Mouse (Mus musculus) kidney, embryonic 14.5 days (tissue): ENCODE data around the gene Pafah1b2. TPM values are rescaled to one million over a fixed set of nuclear protein-coding genes. Genes with fewer than 3 reads are reported as not detected.

Experiments used
- ATAC-seq: fragments of 200-750 bp; cut with Nextera tagmentation; 2 replicates; pipeline ENCODE4 v1.8.0; 2017; ENCODE audit warnings: moderate number of reproducible peaks, mild to moderate bottlenecking, moderate TSS enrichment, moderate library complexity; ENCODE audit not compliant: low FRiP score, low TSS enrichment
- H3K27ac ChIP-seq: fragments of 300-500 bp; sonication (generic); 2 replicates; pipeline ENCODE4 v1.5.1; 2014; ENCODE audit warnings: low read depth, mild to moderate bottlenecking, low read length, moderate library complexity, mixed read lengths
- H3K27me3 ChIP-seq: fragments of 300-500 bp; sonication (generic); 2 replicates; pipeline ENCODE4 v1.6.1; 2014; ENCODE audit warnings: mild to moderate bottlenecking, low read length; ENCODE audit not compliant: control insufficient read depth, insufficient read depth
- H3K36me3 ChIP-seq: fragments of 300-500 bp; sonication (generic); 2 replicates; pipeline ENCODE4 v1.6.1; 2014; ENCODE audit warnings: low read length, mixed read lengths; ENCODE audit not compliant: control insufficient read depth, insufficient read depth
- H3K4me1 ChIP-seq: fragments of 300-500 bp; sonication (generic); 2 replicates; pipeline ENCODE4 v1.6.1; 2014; ENCODE audit warnings: low read length, mixed read lengths; ENCODE audit not compliant: control insufficient read depth, insufficient read depth
- H3K4me2 ChIP-seq: fragments of 300-500 bp; sonication (generic); replicated peaks from 2 replicates; pipeline ENCODE4 v1.6.1; 2014; ENCODE audit warnings: low read depth, mild to moderate bottlenecking, low read length
- H3K4me3 ChIP-seq: fragments of 300-500 bp; sonication (generic); 2 replicates; pipeline ENCODE4 v1.5.1; 2014; ENCODE audit warnings: mild to moderate bottlenecking, low read length
- H3K9ac ChIP-seq: fragments of 300-500 bp; sonication (generic); 2 replicates; pipeline ENCODE4 v1.6.1; 2014; ENCODE audit warnings: low read depth, mild to moderate bottlenecking, low read length, moderate library complexity
- H3K9me3 ChIP-seq: fragments of 300-500 bp; sonication (generic); 2 replicates; pipeline ENCODE4 v1.6.1; 2016; ENCODE audit warnings: low read length; ENCODE audit not compliant: control insufficient read depth
- WGBS: fragments of 180-500 bp; shearing (Covaris S2); extraction: QIAGEN DNeasy Blood & Tissue Kit; methylation state at CpG from one replicate; pipeline ENCODE4 v1.1.7; 2014; 5-methylcytosine and 5-hydroxymethylcytosine counted together
- polyA plus RNA-seq: library from polyadenylated mRNA; unstranded; fragments of >200 nt; fragmentation: Nextera tagmentation; extraction: Ambion mirVana; gene quantifications from 2 replicates; pipeline ENCODE4 v1.2.1, GENCODE M21; 2014

Gene Pafah1b2
- polyA plus RNA-seq, 1 experiment from 2014 or later = 177 TPM

DNA sequence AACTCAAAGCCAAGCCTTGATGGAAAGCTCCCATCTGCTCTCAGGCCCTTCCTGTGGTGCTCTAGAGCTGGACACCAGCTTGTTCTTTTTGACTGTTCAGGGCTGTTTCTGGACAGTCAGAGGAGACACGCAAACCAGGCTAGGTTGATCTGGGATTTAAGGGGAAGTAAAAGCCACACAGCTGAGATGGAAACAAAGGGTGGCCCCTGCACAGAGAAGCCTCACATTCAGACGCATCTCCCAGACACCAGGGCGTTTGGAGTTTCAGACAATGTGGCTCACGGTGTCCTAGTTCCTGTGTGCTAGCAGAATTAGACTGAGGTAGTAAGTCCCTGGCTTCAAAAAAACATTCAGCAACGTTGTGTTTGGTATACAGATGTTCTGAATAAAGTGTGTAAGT lies 6.3 kb downstream of the Pafah1b2 start:
- ATAC-seq = no peak
- Histone ChIP-seq H3K36me3 (no peaks in the 10 kb centered on the region), H3K4me3 (no peak overlapping the region), H3K9me3 (no peaks in the 10 kb centered on the region), H3K9ac (no peak overlapping the region), H3K4me1 (peaks cover 4% of the 10 kb centered on the region; the same call in 1 of the 2 replicates), H3K27ac (no peak overlapping the region), H3K4me2 (no peak overlapping the region), H3K27me3 (no peaks in the 10 kb centered on the region)
- 65% methylated on average over 5 of the region's 5 CpGs for WGBS

DNA sequence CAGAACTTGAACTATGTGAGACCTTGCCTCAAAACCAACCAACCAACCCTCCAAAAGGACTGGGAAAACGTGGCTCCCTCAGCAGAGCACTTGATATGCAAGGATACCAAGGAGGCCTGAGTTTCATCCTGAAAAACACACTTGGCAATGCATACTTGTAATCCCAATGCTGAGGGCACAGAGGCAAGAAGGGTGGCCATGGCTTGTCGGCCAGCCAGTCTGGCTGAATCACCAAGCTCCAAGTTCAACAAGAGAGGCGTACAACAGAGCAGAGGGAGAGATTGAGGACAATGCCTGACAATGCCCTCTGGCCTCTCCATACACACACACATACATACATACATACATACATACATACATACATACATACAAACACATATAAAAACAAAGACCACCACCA lies 8.0 kb downstream of the Pafah1b2 start:
- Histone ChIP-seq H3K9ac (no peak overlapping the region), H3K4me1 (no peaks in the 10 kb centered on the region), H3K4me3 (no peak overlapping the region), H3K9me3 (no peaks in the 10 kb centered on the region), H3K36me3 (no peaks in the 10 kb centered on the region), H3K4me2 (no peak overlapping the region), H3K27ac (no peak overlapping the region), H3K27me3 (no peaks in the 10 kb centered on the region)
- ATAC-seq = no peak
- 71% methylated on average over 3 of the region's 3 CpGs for WGBS

DNA sequence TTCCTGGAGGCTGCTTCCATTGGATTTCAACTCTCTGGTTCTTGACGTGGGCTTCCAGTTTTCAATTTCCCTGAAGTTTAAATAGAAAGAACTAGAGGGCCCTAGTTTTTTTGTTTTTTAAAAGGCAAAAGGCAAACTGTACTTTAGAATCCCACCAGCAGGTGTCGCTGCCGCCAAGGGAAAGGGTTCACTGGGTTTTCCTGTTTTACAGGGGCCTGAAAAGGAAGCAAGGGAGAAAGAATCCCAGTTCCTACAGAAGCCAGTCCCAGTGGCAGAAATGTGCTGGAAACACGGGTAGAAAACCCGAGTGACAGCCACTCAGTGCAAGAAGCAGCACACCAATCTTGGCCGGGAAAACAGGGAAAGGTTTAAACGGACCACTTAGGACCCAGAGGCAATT lies 8.8 kb downstream of the Pafah1b2 start:
- no peak overlapping the region for H3K9ac ChIP-seq
- H3K4me1 ChIP-seq = no peaks in the 10 kb centered on the region
- H3K27me3 ChIP-seq = no peaks in the 10 kb centered on the region
- no peaks in the 10 kb centered on the region for H3K36me3 ChIP-seq
- H3K4me3 ChIP-seq = no peak overlapping the region
- no peak overlapping the region for H3K27ac ChIP-seq
- 6% methylated on average over 7 of the region's 7 CpGs for WGBS
- no peaks in the 10 kb centered on the region for H3K9me3 ChIP-seq
- H3K4me2 ChIP-seq = no peak overlapping the region
- no peak for ATAC-seq

DNA sequence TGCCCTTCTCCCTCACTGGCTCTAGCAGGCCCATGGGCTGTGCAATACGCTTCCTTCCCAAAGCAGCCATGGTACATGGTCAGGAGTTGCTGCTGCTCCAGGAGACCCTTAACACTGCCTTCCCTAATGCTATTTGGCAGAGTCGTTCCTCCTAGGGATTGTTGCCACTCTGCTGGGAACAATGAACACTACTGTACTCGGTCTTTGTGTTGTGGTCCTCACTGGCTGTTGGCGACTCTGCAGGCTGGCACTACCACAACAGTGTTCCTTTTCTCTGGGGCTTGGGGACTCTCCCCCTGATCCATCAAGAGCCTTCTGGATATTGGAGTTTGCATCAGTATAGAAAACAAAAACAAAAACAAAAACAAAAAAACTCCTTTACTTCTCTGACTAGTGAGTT lies 13.5 kb downstream of the Pafah1b2 start:
- no peaks in the 10 kb centered on the region for H3K9me3 ChIP-seq
- H3K4me2 ChIP-seq = no peak overlapping the region
- no peak overlapping the region for H3K27ac ChIP-seq
- no peaks in the 10 kb centered on the region for H3K27me3 ChIP-seq
- H3K9ac ChIP-seq = no peak overlapping the region
- no peaks in the 10 kb centered on the region for H3K4me1 ChIP-seq
- ATAC-seq = no peak
- no peak overlapping the region for H3K4me3 ChIP-seq
- 75% methylated on average over 4 of the region's 4 CpGs for WGBS
- no peaks in the 10 kb centered on the region for H3K36me3 ChIP-seq

DNA sequence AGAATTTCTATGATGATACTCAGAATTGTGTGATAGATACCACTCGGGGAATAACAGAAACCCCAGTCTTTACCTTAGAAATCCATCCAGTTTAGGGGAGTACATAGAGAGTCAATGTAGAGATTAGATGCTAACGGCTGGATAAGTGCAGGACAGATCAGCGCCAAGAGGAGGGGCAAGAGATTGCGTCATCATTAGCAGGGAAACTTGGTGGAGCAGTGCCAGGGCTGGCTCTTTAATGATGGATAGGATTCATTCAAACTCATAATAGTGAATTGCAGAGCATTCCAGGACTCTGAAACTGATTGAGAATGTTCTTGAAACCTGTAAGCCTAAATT lies 27.3 kb downstream of the Pafah1b2 start:
- peak; percentile 49 for ATAC-seq
- Histone ChIP-seq H3K4me1 (peaks cover 7% of the 10 kb centered on the region; the same call in 1 of the 2 replicates), H3K27ac (peak overlapping the region; percentile 94), H3K36me3 (no peaks in the 10 kb centered on the region), H3K4me3 (peak overlapping the region; percentile 83), H3K4me2 (peak overlapping the region; percentile 59), H3K9ac (peak overlapping the region; percentile 93), H3K9me3 (no peaks in the 10 kb centered on the region), H3K27me3 (no peaks in the 10 kb centered on the region)
- WGBS = 2% methylated on average over 4 of the region's 4 CpGs

DNA sequence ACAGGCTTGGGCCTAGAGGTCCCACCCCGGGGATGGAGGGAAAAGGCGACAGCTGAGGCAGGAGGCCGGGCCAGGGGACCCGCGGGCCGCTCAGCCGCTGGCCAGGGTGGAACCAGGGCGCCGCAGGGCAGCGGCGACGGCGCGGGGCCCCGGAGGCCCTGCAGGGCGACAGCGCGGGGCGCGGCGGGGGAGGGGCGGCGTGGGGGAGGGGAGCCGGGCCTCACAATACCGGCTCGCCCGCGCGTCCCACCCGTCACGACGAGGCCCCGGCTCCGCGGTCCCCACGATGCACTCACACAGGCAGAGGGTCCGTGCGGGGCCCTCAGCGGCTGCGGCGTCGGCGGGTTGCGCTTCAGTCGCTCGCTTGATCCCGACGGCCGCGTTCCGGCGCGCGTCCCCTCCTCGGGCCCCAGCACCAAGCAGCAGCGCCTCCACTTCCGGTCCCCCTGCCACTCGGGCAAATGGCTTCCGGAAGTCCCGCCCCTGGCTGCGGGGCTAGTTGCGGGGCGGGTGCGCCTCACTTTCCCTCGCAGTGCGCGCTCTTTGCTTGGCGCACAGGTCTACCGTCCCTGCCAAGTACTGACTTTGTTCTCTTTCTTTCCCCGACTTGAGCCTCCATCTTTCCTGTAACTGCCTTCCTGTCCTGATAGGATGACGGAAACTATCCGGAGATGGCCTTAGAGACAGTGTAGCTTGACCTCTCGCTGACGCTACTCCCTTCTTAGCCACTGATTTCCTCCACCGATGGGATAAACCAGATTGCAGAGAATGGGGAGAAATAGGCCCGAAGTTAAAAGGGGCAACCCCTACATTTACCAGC lies 27.9 kb downstream of the Pafah1b2 start:
- WGBS = under 1% methylated on average over 64 of the region's 76 CpGs
- peak overlapping the region; percentile 93 for H3K9ac ChIP-seq
- ATAC-seq = peak; percentile 89
- no peaks in the 10 kb centered on the region for H3K9me3 ChIP-seq
- peak overlapping the region; percentile 59 for H3K4me2 ChIP-seq
- peaks cover 7% of the 10 kb centered on the region; the same call in 1 of the 2 replicates for H3K4me1 ChIP-seq
- no peaks in the 10 kb centered on the region for H3K36me3 ChIP-seq
- peak overlapping the region; percentile 94 for H3K27ac ChIP-seq
- no peaks in the 10 kb centered on the region for H3K27me3 ChIP-seq
- peak overlapping the region; percentile 83 for H3K4me3 ChIP-seq

DNA sequence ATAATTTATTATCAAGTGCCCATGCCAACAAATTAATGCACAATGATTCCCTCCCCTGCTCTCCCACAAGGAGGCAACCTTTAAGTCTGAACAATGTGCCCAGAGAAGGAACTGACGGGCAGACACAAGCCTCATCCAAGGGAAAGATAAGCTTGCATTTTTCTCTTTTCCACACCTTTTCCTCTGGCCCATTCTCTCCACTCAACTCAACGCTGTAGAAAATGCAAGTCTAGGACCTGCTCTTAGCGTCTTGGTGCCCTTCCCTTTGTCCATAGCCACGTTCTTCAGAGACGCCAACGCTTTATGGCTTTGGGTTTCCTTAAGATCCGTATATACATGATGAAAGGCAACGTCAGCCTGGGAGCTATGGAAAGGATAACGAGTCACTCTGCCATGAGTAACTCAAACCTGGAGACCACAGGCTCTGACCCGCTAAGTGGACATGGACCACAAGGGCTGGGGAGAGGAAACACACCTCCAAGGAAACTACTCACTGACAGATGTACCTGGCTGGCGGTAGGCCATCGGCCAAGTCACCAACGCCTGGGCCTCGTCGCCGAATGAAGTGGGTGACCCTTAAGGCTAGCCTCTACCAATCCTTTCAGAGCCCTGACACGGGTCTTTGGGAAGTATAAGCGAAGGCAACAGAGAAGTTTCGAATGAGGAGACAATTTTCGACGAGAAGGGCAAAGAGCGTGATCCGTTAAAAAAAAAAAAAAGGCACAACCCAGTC lies 28.6 kb downstream of the Pafah1b2 start:
- peak overlapping the region; percentile 59 for H3K4me2 ChIP-seq
- H3K27ac ChIP-seq = peak overlapping the region; percentile 94
- no peaks in the 10 kb centered on the region for H3K27me3 ChIP-seq
- no peaks in the 10 kb centered on the region for H3K9me3 ChIP-seq
- H3K36me3 ChIP-seq = no peaks in the 10 kb centered on the region
- under 1% methylated on average over 23 of the region's 23 CpGs for WGBS
- H3K4me1 ChIP-seq = peaks cover 7% of the 10 kb centered on the region; the same call in 1 of the 2 replicates
- peak overlapping the region; percentile 83 for H3K4me3 ChIP-seq
- H3K9ac ChIP-seq = peak overlapping the region; percentile 93
- ATAC-seq = no peak; the same call in 1 of the 2 replicates

DNA sequence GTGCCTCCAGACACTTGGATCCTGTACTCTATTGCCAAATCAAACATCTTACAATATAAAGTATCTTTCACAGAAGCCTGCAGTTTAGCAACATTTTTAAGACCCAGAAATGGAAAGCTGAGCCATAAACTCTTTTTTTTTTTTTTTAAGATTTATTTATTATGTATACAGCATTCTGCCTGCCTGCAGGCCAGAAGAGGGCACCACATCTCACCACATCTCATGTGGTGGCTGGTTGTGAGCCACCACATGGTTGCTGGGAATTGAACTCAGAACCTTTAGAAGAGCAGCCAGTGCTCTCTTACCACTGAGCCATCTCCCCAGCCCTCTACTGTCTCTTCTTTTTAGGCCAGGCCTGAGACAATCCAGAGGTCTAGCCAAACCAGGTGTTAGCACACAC lies 31.2 kb downstream of the Pafah1b2 start:
- no peak overlapping the region for H3K4me3 ChIP-seq
- H3K9ac ChIP-seq = no peak overlapping the region
- peaks cover 7% of the 10 kb centered on the region; the same call in 1 of the 2 replicates for H3K4me1 ChIP-seq
- H3K9me3 ChIP-seq = no peaks in the 10 kb centered on the region
- ATAC-seq = no peak
- H3K4me2 ChIP-seq = no peak overlapping the region
- H3K27ac ChIP-seq = no peak overlapping the region
- H3K36me3 ChIP-seq = peaks cover 11% of the 10 kb centered on the region; the same call in 1 of the 2 replicates
- H3K27me3 ChIP-seq = no peaks in the 10 kb centered on the region

DNA sequence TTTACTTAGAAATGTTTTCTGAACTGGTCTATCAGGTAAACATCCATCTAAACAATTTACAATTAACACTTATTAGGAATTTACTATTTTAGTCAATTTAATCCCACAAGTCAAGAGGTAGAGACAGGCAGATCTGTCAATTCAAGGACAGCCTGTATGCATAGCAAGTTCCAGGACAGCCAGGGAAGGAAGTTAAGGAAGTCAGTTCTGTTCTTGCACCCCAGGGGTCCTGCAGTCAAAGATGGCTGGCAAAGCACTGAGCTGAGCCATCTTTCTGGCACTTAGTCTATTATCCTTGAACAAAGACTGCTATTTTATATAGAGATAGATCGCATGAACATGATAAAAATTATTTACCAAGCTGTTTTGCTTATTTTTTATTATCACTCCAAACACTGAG lies 31.9 kb downstream of the Pafah1b2 start:
- Histone ChIP-seq H3K27me3 (no peaks in the 10 kb centered on the region), H3K4me3 (no peak overlapping the region), H3K9me3 (no peaks in the 10 kb centered on the region), H3K27ac (no peak overlapping the region), H3K4me2 (no peak overlapping the region), H3K36me3 (peaks cover 16% of the 10 kb centered on the region), H3K4me1 (peaks cover 7% of the 10 kb centered on the region; the same call in 1 of the 2 replicates), H3K9ac (no peak overlapping the region)
- ATAC-seq = no peak
- WGBS = 97% methylated on average over 1 of the region's 1 CpGs
